Mouse (Mus musculus) forebrain, postnatal 0 days (tissue): ENCODE data around the gene Mthfd2. TPM values are rescaled to one million over a fixed set of nuclear protein-coding genes. Genes with fewer than 3 reads are reported as not detected.
A peak's percentile ranks its signal among the peaks of the same experiment; 100 is the strongest.

Experiments
- ATAC-seq: fragments of 200-750 bp; cut with Nextera tagmentation; 2 replicates; pipeline ENCODE4 v1.8.0; 2017; ENCODE audit warnings: mild to moderate bottlenecking, moderate library complexity
- DNase-seq: peaks from one replicate; pipeline ENCODE4 v3.0.0-alpha.2; 2015
- H3K27ac ChIP-seq: fragments of 300-500 bp; sonication (generic); 2 replicates; pipeline ENCODE4 v1.5.1; 2014; ENCODE audit warnings: low read depth, mild to moderate bottlenecking, antibody characterized with exemption, low read length, moderate library complexity, mixed read lengths
- H3K27me3 ChIP-seq: fragments of 300-500 bp; sonication (generic); 2 replicates; pipeline ENCODE4 v1.6.1; 2014; ENCODE audit warnings: mild to moderate bottlenecking, low read length, mixed read lengths; ENCODE audit not compliant: insufficient read depth
- H3K36me3 ChIP-seq: fragments of 300-500 bp; sonication (generic); 2 replicates; pipeline ENCODE4 v1.6.1; 2014; ENCODE audit warnings: mild to moderate bottlenecking, moderate library complexity; ENCODE audit not compliant: insufficient read depth
- H3K4me1 ChIP-seq: fragments of 300-500 bp; sonication (generic); 2 replicates; pipeline ENCODE4 v1.6.1; 2014; ENCODE audit warnings: antibody characterized with exemption; ENCODE audit not compliant: insufficient read depth
- H3K4me2 ChIP-seq: fragments of 300-500 bp; sonication (generic); 2 replicates; pipeline ENCODE4 v1.6.1; 2014; ENCODE audit warnings: low read depth, mild to moderate bottlenecking, moderate library complexity
- H3K4me3 ChIP-seq: fragments of 300-500 bp; sonication (generic); 2 replicates; pipeline ENCODE4 v1.5.1; 2014; ENCODE audit warnings: low read depth, low read length, mixed read lengths
- H3K9ac ChIP-seq: fragments of 300-500 bp; sonication (generic); 2 replicates; pipeline ENCODE4 v1.6.1; 2014; ENCODE audit warnings: mild to moderate bottlenecking
- H3K9me3 ChIP-seq: fragments of 300-500 bp; sonication (generic); 2 replicates; pipeline ENCODE4 v1.6.1; 2016; ENCODE audit warnings: low read length
- CTCF ChIP-seq: sonication (generic); IDR thresholded peaks from 2 replicates; pipeline ENCODE4 v1.5.1; 2016; ENCODE audit warnings: antibody characterized with exemption, control low read depth, low read depth
- WGBS: fragments of 180-500 bp; shearing (Covaris S2); extraction: QIAGEN DNeasy Blood & Tissue Kit; methylation state at CpG from one replicate; pipeline ENCODE4 v1.1.7; 2014; 5-methylcytosine and 5-hydroxymethylcytosine counted together
- polyA plus RNA-seq: library from polyadenylated mRNA; unstranded; fragments of >200 nt; fragmentation: Nextera tagmentation; extraction: Ambion mirVana; gene quantifications from 2 replicates; pipeline ENCODE4 v1.2.1, GENCODE M21; 2015
- total RNA-seq: library from RNA; depleted of rRNA; stranded (reverse); fragments of >200 nt; gene quantifications from 2 replicates; pipeline ENCODE4 v1.2.3, GENCODE M21; 2014

Gene Mthfd2
- total and polyA plus RNA-seq, 2 experiments from 2014 or later, result 21.5 to 31.9 TPM

- H3K4me3 ChIP-seq, result no peak overlapping the region
- no peak overlapping the region for H3K9ac ChIP-seq
- ATAC-seq (no peak), DNase-seq (no peak)
- H3K27me3 ChIP-seq, result no peaks in the 10 kb centered on the region
- H3K4me2 ChIP-seq, result no peak overlapping the region
- 90% methylated on average over 10 of the region's 10 CpGs for WGBS
- H3K36me3 ChIP-seq, result peaks cover 47% of the 10 kb centered on the region
- H3K9me3 ChIP-seq, result no peaks in the 10 kb centered on the region
- H3K4me1 ChIP-seq, result no peaks in the 10 kb centered on the region
- TF ChIP-seq CTCF, result no peak
- no peak overlapping the region for H3K27ac ChIP-seq
These were observed 31.7 kb upstream of the Mthfd2 start for GRCm38 (mm10) chr6:83357436-83357835.

GRCm38 (mm10) chr6:83356569-83357138, 30.9 kb upstream of the Mthfd2 start:
- 23% methylated on average over 7 of the region's 7 CpGs for WGBS
- ATAC-seq, result peak; percentile 80
- no peak overlapping the region for H3K9ac ChIP-seq
- DNase-seq, result peak; percentile 89
- no peak overlapping the region for H3K4me2 ChIP-seq
- H3K4me1 ChIP-seq, result no peaks in the 10 kb centered on the region
- H3K4me3 ChIP-seq, result no peak overlapping the region
- H3K27me3 ChIP-seq, result no peaks in the 10 kb centered on the region
- H3K27ac ChIP-seq, result no peak overlapping the region
- peak; percentile 98 for TF ChIP-seq CTCF
- H3K9me3 ChIP-seq, result no peaks in the 10 kb centered on the region
- H3K36me3 ChIP-seq, result peaks cover 43% of the 10 kb centered on the region

- Histone ChIP-seq H3K4me2 (no peak overlapping the region), H3K9ac (no peak overlapping the region), H3K27ac (no peak overlapping the region), H3K4me1 (no peaks in the 10 kb centered on the region), H3K36me3 (peaks cover 40% of the 10 kb centered on the region), H3K9me3 (no peaks in the 10 kb centered on the region), H3K4me3 (no peak overlapping the region), H3K27me3 (no peaks in the 10 kb centered on the region)
- no peak for TF ChIP-seq CTCF
- no peak for ATAC-seq
- WGBS, result 91% methylated on average over 9 of the region's 9 CpGs
- DNase-seq, result no peak
These were observed 29.4 kb upstream of the Mthfd2 start for GRCm38 (mm10) chr6:83354856-83355781.

GRCm38 (mm10) chr6:83352666-83353410, 27.1 kb upstream of the Mthfd2 start:
- Histone ChIP-seq H3K9me3 (no peaks in the 10 kb centered on the region), H3K9ac (no peak overlapping the region), H3K27me3 (no peaks in the 10 kb centered on the region), H3K4me2 (no peak overlapping the region), H3K4me1 (no peaks in the 10 kb centered on the region), H3K36me3 (peaks cover 26% of the 10 kb centered on the region), H3K27ac (no peak overlapping the region), H3K4me3 (no peak overlapping the region)
- DNase-seq (no peak), ATAC-seq (no peak)
- no peak for TF ChIP-seq CTCF
- 95% methylated on average over 24 of the region's 24 CpGs for WGBS

- WGBS, result 89% methylated on average over 7 of the region's 7 CpGs
- H3K27me3 ChIP-seq, result no peaks in the 10 kb centered on the region
- H3K4me3 ChIP-seq, result no peak overlapping the region
- H3K4me1 ChIP-seq, result no peaks in the 10 kb centered on the region
- no peaks in the 10 kb centered on the region for H3K9me3 ChIP-seq
- TF ChIP-seq CTCF, result no peak
- no peak for ATAC-seq
- no peak overlapping the region for H3K9ac ChIP-seq
- no peak overlapping the region for H3K4me2 ChIP-seq
- no peak for DNase-seq
- no peak overlapping the region for H3K27ac ChIP-seq
- H3K36me3 ChIP-seq, result peaks cover 26% of the 10 kb centered on the region
These were observed 25.9 kb upstream of the Mthfd2 start for GRCm38 (mm10) chr6:83351490-83352160.

GRCm38 (mm10) chr6:83350851-83351405, 25.2 kb upstream of the Mthfd2 start:
- Histone ChIP-seq H3K9me3 (no peaks in the 10 kb centered on the region), H3K9ac (no peak overlapping the region), H3K27me3 (no peaks in the 10 kb centered on the region), H3K27ac (no peak overlapping the region), H3K36me3 (peaks cover 26% of the 10 kb centered on the region), H3K4me3 (no peak overlapping the region), H3K4me2 (no peak overlapping the region), H3K4me1 (no peaks in the 10 kb centered on the region)
- DNase-seq (no peak), ATAC-seq (no peak)
- WGBS, result 87% methylated on average over 16 of the region's 16 CpGs
- TF ChIP-seq CTCF, result no peak
